Mouse (Mus musculus) heart, embryonic 14.5 days (tissue): ENCODE data around the gene Eps8l3. TPM values are rescaled to one million over a fixed set of nuclear protein-coding genes. Genes with fewer than 3 reads are reported as not detected.

ENCODE experiments used
- ATAC-seq: fragments of 200-750 bp; cut with Nextera tagmentation; 2 replicates; pipeline ENCODE4 v1.8.0; 2017; ENCODE audit warnings: low read depth, moderate TSS enrichment; ENCODE audit not compliant: insufficient number of reproducible peaks, insufficient read depth, low FRiP score
- H3K27ac ChIP-seq, 2 experiments: fragments of 200-500 bp in 1 of 2; fragments of 300-500 bp in 1 of 2; sonication (generic) in 1 of 2; replicated peaks in 1 of 2; 2 replicates each; pipeline ENCODE4 v1.5.1; 2012 to 2014; ENCODE audit warnings: low read depth in 2 of 2, low read length in 2 of 2, control low read depth in 1 of 2, mild to moderate bottlenecking in 1 of 2, mixed read lengths in 1 of 2; ENCODE audit not compliant: control insufficient read depth in 1 of 2, insufficient read depth in 1 of 2
- H3K27me3 ChIP-seq: fragments of 300-500 bp; sonication (generic); 2 replicates; pipeline ENCODE4 v1.6.1; 2014; ENCODE audit warnings: mild to moderate bottlenecking, low read length, control low read depth; ENCODE audit not compliant: control insufficient read depth, insufficient read depth
- H3K36me3 ChIP-seq: fragments of 300-500 bp; sonication (generic); 2 replicates; pipeline ENCODE4 v1.6.1; 2014; ENCODE audit warnings: mild to moderate bottlenecking, control low read depth, low read length, mixed read lengths; ENCODE audit not compliant: control insufficient read depth, insufficient read depth
- H3K4me1 ChIP-seq, 2 experiments: fragments of 200-500 bp in 1 of 2; fragments of 300-500 bp in 1 of 2; sonication (generic) in 1 of 2; 2 replicates each; pipeline ENCODE4 v1.6.1; 2012 to 2014; ENCODE audit warnings: low read length in 2 of 2, control low read depth in 1 of 2, mixed read lengths in 1 of 2; ENCODE audit not compliant: control insufficient read depth in 2 of 2, insufficient read depth in 2 of 2
- H3K4me2 ChIP-seq: fragments of 300-500 bp; sonication (generic); 2 replicates; pipeline ENCODE4 v1.6.1; 2014; ENCODE audit warnings: mild to moderate bottlenecking, low read length
- H3K4me3 ChIP-seq, 2 experiments: fragments of 200-500 bp in 1 of 2; fragments of 300-500 bp in 1 of 2; sonication (generic) in 1 of 2; 2 replicates each; pipeline ENCODE4 v1.5.1; 2012 to 2014; ENCODE audit warnings: low read length in 2 of 2, mild to moderate bottlenecking in 2 of 2, control low read depth in 1 of 2, low read depth in 1 of 2, moderate library complexity in 1 of 2; ENCODE audit not compliant: control insufficient read depth in 1 of 2, insufficient read depth in 1 of 2
- H3K9ac ChIP-seq: fragments of 300-500 bp; sonication (generic); 2 replicates; pipeline ENCODE4 v1.6.1; 2014; ENCODE audit warnings: mild to moderate bottlenecking, low read length
- H3K9me3 ChIP-seq: fragments of 300-500 bp; sonication (generic); 2 replicates; pipeline ENCODE4 v1.6.1; 2016; ENCODE audit warnings: low read length, control low read depth; ENCODE audit not compliant: control insufficient read depth
- WGBS: fragments of 180-500 bp; shearing (Covaris S2); extraction: QIAGEN DNeasy Blood & Tissue Kit; methylation state at CpG from one replicate; pipeline ENCODE4 v1.1.7; 2014; 5-methylcytosine and 5-hydroxymethylcytosine counted together
- polyA plus RNA-seq: library from polyadenylated mRNA; unstranded; fragments of >200 nt; fragmentation: Nextera tagmentation; extraction: Ambion mirVana; gene quantifications from 2 replicates; pipeline ENCODE4 v1.2.1, GENCODE M21; 2014

Eps8l3 gene
- polyA plus RNA-seq, 1 experiment from 2014 or later: not detected

- Histone ChIP-seq H3K9ac (no peak overlapping the region), H3K4me2 (no peak overlapping the region), H3K27ac (no peak overlapping the region), H3K27me3 (no peaks in the 10 kb centered on the region), H3K4me1 (peaks cover 7 to 14% of the 10 kb centered on the region in 2 experiments; a peak in 2 of 4 replicates), H3K4me3 (no peak overlapping the region), H3K9me3 (0 out of 2 replicates have a peak, but pooled peaks cover 3% of the 10 kb centered on the region), H3K36me3 (no peaks in the 10 kb centered on the region)
- ATAC-seq: no peak
- WGBS: 75% methylated on average over 1 of the region's 1 CpGs
Measured at GRCm38 (mm10) chr3:107833370-107833769, 43.7 kb upstream of the Eps8l3 start.

GRCm38 (mm10) chr3:107833872-107834341 is 43.1 kb upstream of the Eps8l3 start:
- Histone ChIP-seq H3K36me3 (no peaks in the 10 kb centered on the region), H3K27ac (no peak overlapping the region), H3K9me3 (0 out of 2 replicates have a peak, but pooled peaks cover 3% of the 10 kb centered on the region), H3K9ac (no peak overlapping the region), H3K4me3 (no peak overlapping the region), H3K4me2 (no peak overlapping the region), H3K27me3 (no peaks in the 10 kb centered on the region), H3K4me1 (peaks cover 6 to 14% of the 10 kb centered on the region in 2 experiments; a peak in 2 of 4 replicates)
- 38% methylated on average over 4 of the region's 4 CpGs for WGBS
- no peak for ATAC-seq

GRCm38 (mm10) chr3:107835301-107835700 is 41.7 kb upstream of the Eps8l3 start:
- no peak for ATAC-seq

GRCm38 (mm10) chr3:107839855-107840254 is 37.2 kb upstream of the Eps8l3 start:
- no peak overlapping the region for H3K27ac ChIP-seq
- no peaks in the 10 kb centered on the region for H3K27me3 ChIP-seq
- H3K9me3 ChIP-seq: 0 out of 2 replicates have a peak, but pooled peaks cover 3% of the 10 kb centered on the region
- no peak overlapping the region for H3K4me3 ChIP-seq
- WGBS: 87% methylated on average over 5 of the region's 5 CpGs
- no peak overlapping the region for H3K4me2 ChIP-seq
- peaks cover 5 to 12% of the 10 kb centered on the region in 2 experiments for H3K4me1 ChIP-seq
- H3K36me3 ChIP-seq: no peaks in the 10 kb centered on the region
- ATAC-seq: no peak
- H3K9ac ChIP-seq: no peak overlapping the region

More at GRCm38 (mm10) chr3:107835301-107835700, 41.7 kb upstream of the Eps8l3 start:
- Histone ChIP-seq H3K27me3 (no peaks in the 10 kb centered on the region), H3K36me3 (no peaks in the 10 kb centered on the region), H3K4me3 (no peak overlapping the region), H3K4me2 (no peak overlapping the region), H3K9me3 (0 out of 2 replicates have a peak, but pooled peaks cover 3% of the 10 kb centered on the region), H3K4me1 (peaks cover 6 to 14% of the 10 kb centered on the region in 2 experiments; a peak in 2 of 4 replicates), H3K9ac (no peak overlapping the region), H3K27ac (no peak overlapping the region)
- 92% methylated on average over 5 of the region's 5 CpGs for WGBS

GRCm38 (mm10) chr3:107840855-107841254 is 36.2 kb upstream of the Eps8l3 start:
- Histone ChIP-seq H3K9ac (no peak overlapping the region), H3K4me1 (peaks cover 5 to 12% of the 10 kb centered on the region in 2 experiments), H3K4me3 (no peak overlapping the region), H3K9me3 (no peaks in the 10 kb centered on the region), H3K36me3 (no peaks in the 10 kb centered on the region), H3K27ac (no peak overlapping the region), H3K27me3 (no peaks in the 10 kb centered on the region), H3K4me2 (no peak overlapping the region)
- 88% methylated on average over 7 of the region's 7 CpGs for WGBS
- ATAC-seq: no peak

- Histone ChIP-seq H3K4me2 (no peak overlapping the region), H3K27me3 (no peaks in the 10 kb centered on the region), H3K4me1 (peaks cover 5 to 12% of the 10 kb centered on the region in 2 experiments), H3K36me3 (no peaks in the 10 kb centered on the region), H3K4me3 (no peak overlapping the region), H3K9me3 (no peaks in the 10 kb centered on the region), H3K27ac (no peak overlapping the region), H3K9ac (no peak overlapping the region)
- 68% methylated on average over 7 of the region's 7 CpGs for WGBS
- no peak for ATAC-seq
Measured at GRCm38 (mm10) chr3:107841370-107841769, 35.7 kb upstream of the Eps8l3 start.

GRCm38 (mm10) chr3:107843406-107843805 is 33.6 kb upstream of the Eps8l3 start:
- H3K4me1 ChIP-seq: peaks cover 5 to 12% of the 10 kb centered on the region in 2 experiments
- no peak overlapping the region for H3K27ac ChIP-seq
- WGBS: 76% methylated on average over 3 of the region's 3 CpGs
- H3K4me2 ChIP-seq: no peak overlapping the region
- no peak overlapping the region for H3K4me3 ChIP-seq
- no peaks in the 10 kb centered on the region for H3K27me3 ChIP-seq
- H3K9ac ChIP-seq: no peak overlapping the region
- H3K9me3 ChIP-seq: no peaks in the 10 kb centered on the region
- no peak for ATAC-seq
- no peaks in the 10 kb centered on the region for H3K36me3 ChIP-seq

- H3K4me2 ChIP-seq: no peak overlapping the region
- no peak overlapping the region for H3K9ac ChIP-seq
- H3K4me1 ChIP-seq: peaks cover 6 to 14% of the 10 kb centered on the region in 2 experiments
- H3K27me3 ChIP-seq: no peaks in the 10 kb centered on the region
- 73% methylated on average over 3 of the region's 3 CpGs for WGBS
- ATAC-seq: no peak
- no peaks in the 10 kb centered on the region for H3K36me3 ChIP-seq
- no peak overlapping the region for H3K4me3 ChIP-seq
- no peak overlapping the region for H3K27ac ChIP-seq
- H3K9me3 ChIP-seq: no peaks in the 10 kb centered on the region
Measured at GRCm38 (mm10) chr3:107844001-107844400, 33.0 kb upstream of the Eps8l3 start.
